Mouse (Mus musculus) mesoderm, embryonic 11.5 days (tissue): ENCODE measurements around the gene Iqschfp.

ENCODE experiments used
- DNase-seq: peaks from one replicate; pipeline ENCODE4 v3.0.0-alpha.2; 2012; ENCODE audit warnings: low read depth, low spot score

Iqschfp gene

DNA sequence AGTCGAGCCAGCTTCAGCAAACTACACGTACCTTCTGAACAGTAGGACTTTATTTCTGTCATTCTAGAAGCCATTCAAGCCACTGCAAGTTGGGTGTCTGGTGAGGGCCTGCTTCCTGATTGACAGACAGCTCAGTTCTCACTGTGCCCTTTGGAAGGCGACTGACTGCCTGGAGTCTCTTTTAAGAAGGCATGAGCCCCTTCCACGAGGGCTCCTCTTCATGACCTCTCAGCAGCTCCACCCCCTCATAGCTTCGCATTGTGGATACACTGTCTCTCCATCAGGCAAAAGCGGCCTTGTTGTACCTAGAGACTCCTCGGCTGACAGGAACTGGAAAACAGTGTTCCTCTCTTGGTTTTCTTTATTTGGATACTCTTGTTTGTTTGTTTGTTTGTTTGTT, 676.7 kb downstream of the Iqschfp start:
- DNase-seq: no peak

DNA sequence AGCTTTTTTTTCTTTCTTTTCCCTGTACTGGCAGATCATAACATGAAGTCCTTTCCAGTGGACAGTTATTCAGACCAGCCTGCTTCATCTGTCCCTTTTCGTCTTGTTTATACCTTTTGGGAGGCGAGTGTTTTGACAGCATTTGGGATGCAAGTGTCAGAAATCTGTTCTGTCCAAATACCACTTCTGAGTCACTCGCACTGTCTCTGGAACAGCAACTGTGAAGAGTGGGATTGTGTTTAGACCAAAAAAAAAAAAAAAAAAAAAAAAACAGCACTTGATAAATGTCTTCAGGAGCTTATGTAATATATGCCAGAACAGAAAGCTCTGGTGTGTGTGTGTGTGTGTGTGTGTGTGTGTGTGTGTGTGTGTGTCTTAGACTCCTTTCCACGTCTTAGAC, 678.3 kb downstream of the Iqschfp start:
- no peak for DNase-seq

DNA sequence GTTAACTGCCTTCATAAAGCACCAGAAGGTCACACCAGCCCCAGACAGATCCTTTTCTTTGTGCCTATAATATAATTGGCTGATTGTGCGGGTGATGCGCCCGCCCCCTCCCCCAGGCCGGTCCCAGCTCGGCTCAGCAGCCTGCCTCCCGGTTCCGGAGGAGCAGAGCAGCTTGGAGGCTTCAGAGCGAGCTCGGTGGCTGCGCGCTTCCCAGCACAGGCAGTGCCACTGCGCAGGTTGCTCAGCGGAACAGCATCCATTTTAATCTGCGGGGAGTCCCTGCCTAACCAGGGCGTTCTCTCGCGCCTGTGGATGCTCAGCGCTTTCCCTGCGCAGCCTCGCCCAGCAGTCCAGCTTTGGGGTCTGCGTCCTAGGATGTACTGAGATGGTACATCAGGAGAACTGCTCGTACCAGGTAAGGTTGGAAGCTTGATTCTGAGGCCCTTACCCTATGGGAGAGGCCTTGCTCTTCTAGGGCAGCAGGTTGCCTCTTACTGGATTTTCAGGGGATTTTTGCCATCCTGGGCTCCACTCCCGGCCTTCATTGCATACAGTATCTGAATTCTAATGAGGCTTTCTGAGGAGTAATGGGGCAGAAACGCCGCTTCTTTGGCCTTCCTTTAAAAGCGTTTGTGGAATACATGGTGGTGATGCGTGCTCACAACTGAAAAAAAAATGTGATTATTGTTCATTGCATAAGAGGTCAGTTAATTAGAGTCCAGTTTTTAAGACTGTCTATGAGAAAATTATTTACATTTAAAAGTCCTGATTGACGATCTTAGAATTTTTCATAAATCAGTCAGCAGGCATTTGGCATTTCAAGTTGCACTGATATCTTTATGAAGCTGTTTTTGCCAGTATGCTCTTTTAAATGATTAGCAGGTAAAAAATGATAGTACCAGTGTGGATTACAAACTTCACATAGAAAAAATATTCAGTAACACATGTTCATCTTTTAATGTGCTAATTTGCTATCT, 680.5 kb downstream of the Iqschfp start:
- DNase-seq: peak; percentile 85

DNA sequence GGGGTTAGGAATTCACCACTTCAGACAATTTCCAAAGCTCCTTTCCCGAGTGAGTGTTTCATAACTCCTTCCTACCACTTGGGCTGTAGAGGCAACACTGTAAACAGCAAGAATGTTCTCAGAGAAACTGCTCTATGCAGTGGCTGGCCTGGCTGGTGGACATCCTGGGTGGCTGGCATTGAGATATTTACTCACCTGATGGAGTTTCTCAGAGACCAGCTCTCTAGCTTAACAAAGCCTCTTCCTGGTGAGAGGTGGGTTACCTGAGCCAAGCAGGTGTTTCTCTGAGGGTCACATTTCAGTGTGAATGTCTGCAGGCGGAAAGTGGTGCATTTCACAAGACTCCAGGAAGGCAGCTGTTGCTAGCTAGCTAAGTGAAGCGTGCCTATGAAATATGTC, 681.2 kb downstream of the Iqschfp start:
- DNase-seq: no peak

DNA sequence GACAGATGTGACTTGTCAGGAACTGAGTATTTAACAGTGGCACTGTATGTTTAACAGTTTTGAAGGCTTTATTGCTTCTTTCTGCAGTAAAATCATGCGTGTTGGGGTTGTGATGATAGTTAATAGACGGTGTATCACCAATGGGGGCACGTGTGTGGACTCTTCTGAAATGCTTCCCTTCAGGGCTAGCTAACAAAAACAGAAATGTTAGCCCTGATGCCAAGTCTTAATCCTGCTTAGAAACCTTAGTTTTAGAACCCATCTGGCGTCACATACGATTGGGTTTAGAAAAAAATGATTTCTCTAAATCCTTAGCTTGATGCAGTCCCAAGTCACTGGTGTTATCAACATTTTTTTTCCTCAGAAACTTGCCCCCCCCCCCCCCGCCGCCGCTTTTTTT, 682.1 kb downstream of the Iqschfp start:
- no peak for DNase-seq

DNA sequence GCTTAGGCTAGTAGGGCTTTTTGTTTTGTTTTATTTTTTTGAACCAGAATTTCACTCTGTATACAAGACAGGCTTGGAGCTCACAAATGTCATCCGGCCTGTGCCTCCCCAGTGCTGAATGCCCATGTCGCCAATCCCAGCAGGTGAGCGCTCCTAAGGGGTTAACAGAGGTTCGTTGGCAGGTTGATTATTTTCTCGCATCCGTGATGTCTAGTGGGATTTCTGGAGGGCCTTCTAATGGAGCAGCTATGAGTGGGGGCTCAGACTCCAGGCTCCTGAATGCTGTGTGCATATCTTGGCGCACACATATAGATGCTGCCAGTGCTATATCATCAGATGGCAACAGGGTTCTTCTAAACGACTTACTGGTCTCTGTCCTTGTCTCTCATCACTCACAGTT, 682.5 kb downstream of the Iqschfp start:
- DNase-seq: no peak

DNA sequence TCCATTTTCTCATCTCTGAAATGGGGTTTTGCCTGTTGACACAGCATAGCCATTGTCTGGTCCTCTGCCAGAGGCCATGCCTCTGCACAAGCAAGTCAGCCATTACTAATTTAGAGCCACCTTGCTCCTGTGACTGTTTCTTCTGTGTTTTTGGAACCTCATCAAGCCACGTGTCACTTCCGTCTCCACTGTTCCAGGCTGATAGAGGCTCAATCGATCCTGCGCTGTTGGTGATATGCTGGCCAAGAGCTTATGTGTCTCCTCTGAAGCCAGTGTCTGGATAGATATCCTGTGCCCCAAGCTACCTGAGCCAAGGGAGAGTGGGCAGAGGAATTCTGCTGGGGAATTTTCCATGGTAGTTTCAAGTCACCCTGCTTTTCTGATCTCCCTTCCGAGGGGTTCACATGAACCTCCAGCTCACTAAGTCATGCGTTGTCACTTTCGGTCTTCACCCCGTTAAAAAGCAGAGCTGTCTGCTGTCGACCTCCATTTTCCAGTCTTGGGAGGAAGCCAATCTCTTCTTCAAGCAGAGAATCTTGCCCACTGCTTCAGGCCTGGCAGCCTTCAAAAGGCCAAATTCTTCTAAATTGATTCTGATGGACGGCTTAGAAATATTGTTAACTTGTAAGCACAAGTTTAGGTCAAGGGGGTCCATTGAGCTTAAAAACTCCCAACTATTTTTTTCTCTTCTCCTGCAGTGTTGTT, 683.8 kb downstream of the Iqschfp start:
- no peak for DNase-seq

DNA sequence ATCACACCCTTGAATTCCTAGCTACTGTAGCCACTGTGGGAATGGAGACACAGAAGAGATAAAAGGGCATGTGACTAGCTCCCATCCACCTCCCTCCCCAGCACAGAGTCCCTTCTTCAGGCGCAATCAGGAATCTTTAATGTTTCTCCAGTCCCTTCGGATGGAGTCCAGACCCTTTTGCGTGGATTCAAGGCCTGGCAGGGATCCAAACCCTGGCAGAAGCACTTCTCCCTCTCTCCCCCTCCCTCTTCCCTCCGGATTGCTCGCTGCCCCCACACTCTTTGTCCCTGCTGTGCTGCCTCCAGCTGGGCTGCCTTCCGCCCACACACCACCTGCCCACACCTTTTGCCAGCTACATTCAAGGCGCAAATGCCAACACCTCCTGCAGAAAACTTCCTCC, 684.4 kb downstream of the Iqschfp start:
- peak; percentile 41 for DNase-seq

DNA sequence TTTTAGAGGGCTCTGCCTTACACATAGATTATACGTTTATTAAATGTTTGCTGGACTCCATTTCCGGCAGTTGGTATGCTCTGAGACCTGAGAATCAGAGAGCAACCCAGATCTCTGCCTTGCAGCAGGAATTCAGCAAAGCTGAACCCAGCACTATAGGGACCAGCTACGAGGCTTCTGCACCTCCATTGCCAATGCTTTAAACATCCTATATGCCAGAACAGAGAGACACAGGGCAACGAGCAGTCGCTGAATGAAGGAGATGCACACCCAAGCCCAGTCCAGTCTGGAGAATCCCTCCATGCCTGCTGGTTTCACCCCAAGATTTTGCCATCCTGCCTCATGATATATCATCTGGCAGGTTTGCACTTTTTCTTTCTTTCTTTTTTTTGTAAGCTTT, 684.9 kb downstream of the Iqschfp start:
- DNase-seq: no peak

DNA sequence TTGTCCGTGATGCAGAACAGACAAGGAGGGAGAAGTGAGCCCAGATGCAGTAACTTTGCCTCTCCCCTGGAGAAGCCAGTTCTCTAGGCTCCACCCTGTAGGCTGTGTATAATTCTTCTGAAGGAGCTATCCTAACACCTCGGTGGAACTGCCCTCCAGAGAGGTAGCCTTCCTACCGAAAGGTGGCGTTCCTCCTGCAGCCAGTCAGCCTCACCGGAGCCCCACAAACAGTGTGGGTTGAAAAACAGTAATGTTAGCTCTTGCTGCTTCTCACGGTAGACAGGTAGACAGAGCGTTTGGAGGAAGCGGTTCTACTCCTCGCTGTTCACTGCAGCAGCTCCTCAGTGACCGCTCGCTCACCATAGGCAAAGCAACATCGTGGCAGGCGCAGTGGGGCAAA, 689.6 kb downstream of the Iqschfp start:
- DNase-seq: no peak

DNA sequence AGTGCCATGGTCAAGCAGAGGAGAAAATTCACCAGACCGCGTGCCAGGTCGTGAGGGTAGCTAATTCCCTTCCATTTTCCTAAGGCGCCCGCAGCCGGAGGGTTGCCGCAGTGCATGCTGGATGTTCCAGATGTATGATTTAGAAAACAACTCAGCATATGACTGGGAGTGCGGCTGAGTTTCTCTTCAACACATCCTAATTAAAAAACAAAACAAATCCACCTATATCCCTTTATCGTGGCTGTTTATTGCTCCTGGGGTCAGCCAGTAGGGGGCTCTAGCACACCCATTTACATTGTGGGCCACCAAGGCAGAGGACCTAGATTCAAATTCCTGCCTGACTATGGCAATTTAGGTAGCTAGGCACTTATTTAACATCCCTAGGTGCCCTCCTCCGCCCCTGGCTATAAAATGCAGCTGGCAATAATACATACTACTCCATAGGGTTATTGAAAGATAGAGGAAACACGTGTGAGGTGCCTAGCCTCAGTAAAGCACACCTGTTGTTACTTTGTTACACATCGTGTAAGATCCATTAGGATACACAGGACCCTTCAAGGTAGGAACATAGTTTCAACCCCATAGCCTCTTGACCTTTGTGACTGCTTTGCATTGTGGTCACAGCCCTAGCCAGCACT, 690.2 kb downstream of the Iqschfp start:
- DNase-seq: no peak

DNA sequence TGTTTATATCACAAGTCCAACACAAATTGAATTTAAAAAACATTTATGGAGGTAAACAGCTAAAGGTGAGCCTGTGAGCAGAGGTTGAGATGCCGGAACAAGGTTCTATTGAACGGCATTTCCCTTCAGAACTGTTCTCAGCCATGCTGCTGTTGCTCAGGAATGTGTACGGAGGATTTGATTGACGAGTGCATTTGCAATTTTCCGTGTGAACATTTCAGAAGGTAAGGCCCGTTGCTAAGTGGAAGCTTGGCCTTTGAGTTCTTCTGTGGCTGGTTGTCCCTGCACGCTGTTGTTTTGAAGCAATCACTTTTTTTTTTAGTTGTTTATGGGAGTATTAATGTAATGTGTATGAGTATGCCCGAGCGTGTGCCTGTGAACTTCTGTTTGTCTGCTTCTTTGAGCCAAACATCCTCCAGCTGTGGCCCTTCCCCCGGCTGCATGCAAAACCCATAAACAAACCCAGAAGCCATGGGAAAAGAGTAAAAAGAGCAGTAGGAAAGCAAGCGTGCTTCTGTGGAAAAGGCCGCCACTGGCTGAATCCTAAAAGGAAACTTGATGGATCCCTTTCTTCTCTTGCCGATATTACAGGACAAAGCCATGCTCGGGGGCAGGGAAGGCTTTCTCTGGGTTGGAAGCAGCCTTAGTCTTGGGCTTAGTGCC, 691.1 kb downstream of the Iqschfp start:
- DNase-seq: peak; percentile 70

DNA sequence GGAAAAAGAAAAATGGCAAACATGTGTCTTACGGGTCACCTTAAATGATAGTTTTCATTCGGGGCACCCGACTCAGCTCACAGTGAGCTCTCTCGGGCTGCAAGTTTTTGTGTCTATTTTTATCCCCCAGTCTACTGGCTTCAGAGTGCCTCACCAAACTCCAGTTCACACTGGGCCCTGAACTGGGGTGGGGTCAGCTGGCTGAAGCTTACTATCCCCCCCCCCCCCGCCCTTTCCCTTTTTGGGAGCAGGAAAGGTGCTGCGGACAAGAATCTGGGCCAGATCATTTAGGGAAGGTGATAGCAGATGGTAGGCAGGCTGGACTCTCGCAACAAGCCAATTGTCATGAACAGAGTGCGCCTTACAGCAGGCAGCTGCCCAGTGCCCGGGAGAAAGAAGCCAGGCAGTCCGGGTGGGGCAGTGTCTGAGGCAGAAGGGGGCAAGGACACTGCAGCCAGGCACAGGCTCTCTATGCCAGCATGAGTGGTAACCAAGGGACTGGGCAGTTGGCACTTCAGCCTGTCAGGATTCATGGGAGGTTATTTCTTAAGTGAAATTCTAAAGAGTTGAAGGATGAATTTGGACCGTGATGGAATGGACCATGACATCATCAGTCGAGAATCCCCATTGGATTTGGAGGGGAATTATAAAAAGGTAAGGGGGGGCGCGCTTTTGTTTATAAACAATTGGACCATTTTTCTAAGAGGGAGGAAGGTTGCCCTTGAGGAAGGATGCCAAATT, 691.9 kb downstream of the Iqschfp start:
- DNase-seq: no peak

DNA sequence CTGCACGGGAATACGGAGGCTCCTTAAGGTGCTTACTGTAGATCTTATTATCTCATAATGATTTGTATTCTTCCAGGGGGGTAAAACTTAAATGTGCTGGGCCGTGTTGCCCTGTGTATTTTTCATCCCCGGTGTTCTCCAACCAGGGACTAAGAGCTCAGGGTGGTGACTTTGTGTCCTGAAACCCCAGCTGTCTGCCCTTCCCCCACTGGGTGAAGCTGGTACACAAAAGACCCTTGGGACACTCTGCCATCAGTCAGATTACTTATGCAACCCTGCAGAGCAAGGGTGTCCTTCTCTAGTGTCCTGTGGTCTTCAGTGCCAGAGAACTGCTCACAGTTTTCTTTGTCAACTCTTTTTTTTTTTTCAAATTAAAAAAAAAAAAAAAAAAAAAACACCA, 693.2 kb downstream of the Iqschfp start:
- no peak for DNase-seq

DNA sequence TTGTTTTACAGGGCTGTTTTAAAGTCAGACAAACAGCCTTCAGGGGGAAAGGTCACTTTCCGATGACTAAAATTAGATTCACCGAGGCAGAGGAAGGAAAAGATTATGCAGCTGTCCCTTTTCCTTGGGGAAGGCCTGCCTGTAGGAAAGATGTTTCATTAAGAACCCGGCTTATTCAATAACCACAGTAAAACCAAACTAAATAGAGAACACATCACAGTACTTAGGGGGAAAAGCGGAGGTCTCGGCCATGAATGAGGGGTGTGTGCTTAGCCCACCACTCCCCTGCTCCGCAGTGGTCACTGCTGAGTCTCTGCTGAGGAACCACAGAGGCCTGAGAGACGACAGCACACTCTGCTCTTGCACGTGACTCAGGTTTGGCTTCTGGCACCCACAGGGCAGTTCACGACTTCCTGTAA, 694.6 kb downstream of the Iqschfp start:
- DNase-seq: peak; percentile 45

DNA sequence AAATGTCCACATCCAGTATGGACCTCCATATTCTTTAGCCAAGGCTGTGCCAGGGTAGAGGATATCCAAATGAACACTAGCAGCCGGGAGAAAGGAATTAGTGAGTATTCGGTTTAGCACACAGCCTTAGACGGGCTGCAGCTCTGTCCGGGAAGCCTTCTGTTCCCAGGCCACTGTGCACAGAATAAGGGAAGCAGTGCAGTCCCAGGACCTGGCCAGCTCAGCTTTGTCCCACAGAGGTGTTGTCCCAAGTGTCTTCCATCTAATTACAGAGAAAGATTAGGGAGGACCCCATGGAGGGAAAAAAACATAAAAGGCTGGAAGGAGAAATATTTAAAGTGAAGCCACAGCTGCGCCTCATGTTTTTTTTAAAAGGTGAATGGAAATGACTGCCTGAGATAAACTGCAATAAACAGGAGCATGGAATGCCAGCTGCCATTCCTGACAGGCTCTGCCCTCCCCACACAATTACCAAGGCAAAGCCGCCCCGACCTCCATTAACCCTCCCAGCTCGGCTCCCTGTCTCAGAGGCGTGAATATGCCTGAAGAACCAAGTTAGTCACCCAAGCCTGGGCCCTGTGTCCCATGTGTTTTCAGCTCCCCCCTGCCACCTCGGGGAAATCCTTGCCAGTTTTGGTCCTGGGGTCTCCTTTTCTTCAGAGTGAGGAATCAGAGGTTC, 695.7 kb downstream of the Iqschfp start:
- peak; percentile 54 for DNase-seq

DNA sequence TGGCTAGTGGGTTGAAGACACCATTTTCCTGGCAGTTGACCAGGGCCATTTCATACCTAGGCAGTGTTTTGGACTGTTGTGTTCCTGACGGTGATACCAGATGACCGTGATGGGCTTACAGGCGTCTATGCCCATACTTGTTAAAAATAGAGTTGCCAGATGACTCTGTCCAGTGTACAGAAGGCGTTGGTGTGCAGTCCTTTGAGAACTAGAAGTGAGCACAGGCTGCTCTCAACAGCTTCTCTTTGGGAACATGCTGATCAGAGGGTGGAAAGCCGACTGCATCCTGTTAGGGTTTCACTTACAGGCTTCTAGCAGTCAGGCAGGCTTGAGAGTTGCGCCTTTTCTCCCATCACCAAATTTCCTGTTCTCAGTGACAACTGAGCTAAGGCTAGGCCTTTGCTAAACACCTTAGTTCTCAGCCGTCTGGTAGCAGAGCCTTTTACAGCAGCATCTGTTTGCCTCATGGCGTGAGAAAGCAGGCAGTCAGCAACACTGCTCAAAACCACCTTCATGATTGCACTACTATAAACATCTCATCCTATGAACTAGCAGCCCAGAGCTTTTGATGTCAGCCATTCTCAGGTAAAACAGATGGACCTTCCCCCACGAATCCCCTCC, 697.3 kb downstream of the Iqschfp start:
- no peak for DNase-seq

DNA sequence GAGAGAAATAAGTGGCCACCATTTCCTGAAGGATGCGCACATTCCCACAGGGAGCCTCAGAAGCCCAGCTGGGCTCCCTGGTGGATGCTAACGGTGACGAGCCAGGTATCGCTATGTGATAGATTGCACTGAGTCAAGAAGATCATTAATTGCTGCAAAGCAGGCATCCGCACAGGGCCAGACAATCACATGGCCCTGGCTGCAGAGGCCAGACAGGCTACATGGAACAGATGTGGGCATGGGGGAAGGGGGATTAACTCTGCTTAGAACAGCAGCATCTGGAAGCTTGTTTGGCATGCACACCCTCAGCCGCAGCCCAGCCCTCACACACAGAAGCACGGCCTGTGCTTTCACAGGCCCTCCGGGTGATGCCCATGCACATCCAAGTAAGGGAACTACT, 698.4 kb downstream of the Iqschfp start:
- peak; percentile 65 for DNase-seq

DNA sequence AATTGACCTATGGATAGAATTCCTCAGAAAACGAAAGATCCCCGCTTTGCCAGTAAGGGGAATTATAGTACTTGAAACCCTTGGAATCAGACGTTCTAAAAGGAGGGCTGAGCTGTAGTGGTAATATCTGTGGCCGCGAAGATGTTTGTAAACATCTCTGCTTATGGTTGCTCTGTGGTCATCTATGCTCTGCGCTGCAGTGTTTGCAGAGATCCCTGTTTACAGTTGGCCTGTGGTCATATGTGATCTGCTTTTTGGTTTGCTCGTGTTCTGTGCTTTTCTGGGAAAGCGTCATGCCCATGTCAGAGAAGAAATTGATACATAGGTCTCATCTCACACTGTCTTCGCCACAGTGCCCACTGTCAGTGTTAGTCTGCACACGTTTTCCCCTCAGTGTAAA, 700.5 kb downstream of the Iqschfp start:
- DNase-seq: no peak
